Mouse (Mus musculus) erythroblast, embryonic 14.5 days (primary cell): ENCODE results near the gene 4933411K16Rik.

Experiments
- GATA1 ChIP-seq: IDR thresholded peaks from 2 replicates; pipeline ENCODE4 v1.6.1; 2012; ENCODE audit warnings: low read length, inconsistent platforms, mixed read lengths
- TAL1 ChIP-seq: IDR thresholded peaks from 3 replicates; pipeline ENCODE4 v1.6.1; 2012; ENCODE audit warnings: low read length, inconsistent platforms, mixed read lengths

- TF ChIP-seq GATA1 (no peak), TAL1 (no peak)
These were observed 47.8 kb upstream of the 4933411K16Rik start for GRCm38 (mm10) chr19:42004258-42004657.
